Mouse (Mus musculus) forebrain, embryonic 16.5 days (tissue): ENCODE results near the gene Cdc14a. TPM values are rescaled to one million over a fixed set of nuclear protein-coding genes. Genes with fewer than 3 reads are reported as not detected.

Experiments used
- ATAC-seq: fragments of 200-750 bp; cut with Nextera tagmentation; 2 replicates; pipeline ENCODE4 v1.8.0; 2017; ENCODE audit warnings: mild to moderate bottlenecking, moderate library complexity
- H3K27ac ChIP-seq: fragments of 300-500 bp; sonication (generic); 2 replicates; pipeline ENCODE4 v1.5.1; 2014; ENCODE audit warnings: low read length, control low read depth
- H3K27me3 ChIP-seq: fragments of 300-500 bp; sonication (generic); replicated peaks from 2 replicates; pipeline ENCODE4 v1.6.1; 2014; ENCODE audit warnings: low read length; ENCODE audit not compliant: control insufficient read depth, insufficient read depth
- H3K36me3 ChIP-seq: fragments of 300-500 bp; sonication (generic); 2 replicates; pipeline ENCODE4 v1.6.1; 2014; ENCODE audit not compliant: control insufficient read depth, insufficient read depth
- H3K4me1 ChIP-seq: fragments of 300-500 bp; sonication (generic); replicated peaks from 2 replicates; pipeline ENCODE4 v1.6.1; 2014; ENCODE audit warnings: low read length; ENCODE audit not compliant: control insufficient read depth, insufficient read depth
- H3K4me2 ChIP-seq: fragments of 300-500 bp; sonication (generic); 2 replicates; pipeline ENCODE4 v1.6.1; 2014; ENCODE audit warnings: mild to moderate bottlenecking, low read length, control low read depth
- H3K4me3 ChIP-seq: fragments of 300-500 bp; sonication (generic); replicated peaks from 2 replicates; pipeline ENCODE4 v1.5.1; 2014; ENCODE audit warnings: mild to moderate bottlenecking, low read length, control low read depth
- H3K9ac ChIP-seq: fragments of 300-500 bp; sonication (generic); replicated peaks from 2 replicates; pipeline ENCODE4 v1.6.1; 2014; ENCODE audit warnings: low read depth, low read length, control low read depth
- H3K9me3 ChIP-seq: fragments of 300-500 bp; sonication (generic); 2 replicates; pipeline ENCODE4 v1.6.1; 2016; ENCODE audit warnings: low read length; ENCODE audit not compliant: control insufficient read depth
- WGBS: fragments of 180-500 bp; shearing (Covaris S2); extraction: QIAGEN DNeasy Blood & Tissue Kit; methylation state at CpG from one replicate; pipeline ENCODE4 v1.1.7; 2014; 5-methylcytosine and 5-hydroxymethylcytosine counted together
- polyA plus RNA-seq: library from polyadenylated mRNA; unstranded; fragments of >200 nt; fragmentation: Nextera tagmentation; extraction: Ambion mirVana; gene quantifications from 2 replicates; pipeline ENCODE4 v1.2.1, GENCODE M21; 2015

The Cdc14a gene
- polyA plus RNA-seq, 1 experiment from 2014 or later, result 7.7 TPM

- Histone ChIP-seq H3K4me2 (no peak overlapping the region), H3K9me3 (no peaks in the 10 kb centered on the region), H3K4me1 (0 out of 2 replicates have a peak, but pooled peaks cover 2% of the 10 kb centered on the region), H3K27ac (no peak overlapping the region), H3K27me3 (no peaks in the 10 kb centered on the region), H3K36me3 (no peaks in the 10 kb centered on the region), H3K9ac (no peak overlapping the region), H3K4me3 (no peak overlapping the region)
- 79% methylated on average over 5 of the region's 5 CpGs for WGBS
- no peak for ATAC-seq
Observed at GRCm38 (mm10) chr3:116342251-116342650, 81.6 kb downstream of the Cdc14a start.

DNA sequence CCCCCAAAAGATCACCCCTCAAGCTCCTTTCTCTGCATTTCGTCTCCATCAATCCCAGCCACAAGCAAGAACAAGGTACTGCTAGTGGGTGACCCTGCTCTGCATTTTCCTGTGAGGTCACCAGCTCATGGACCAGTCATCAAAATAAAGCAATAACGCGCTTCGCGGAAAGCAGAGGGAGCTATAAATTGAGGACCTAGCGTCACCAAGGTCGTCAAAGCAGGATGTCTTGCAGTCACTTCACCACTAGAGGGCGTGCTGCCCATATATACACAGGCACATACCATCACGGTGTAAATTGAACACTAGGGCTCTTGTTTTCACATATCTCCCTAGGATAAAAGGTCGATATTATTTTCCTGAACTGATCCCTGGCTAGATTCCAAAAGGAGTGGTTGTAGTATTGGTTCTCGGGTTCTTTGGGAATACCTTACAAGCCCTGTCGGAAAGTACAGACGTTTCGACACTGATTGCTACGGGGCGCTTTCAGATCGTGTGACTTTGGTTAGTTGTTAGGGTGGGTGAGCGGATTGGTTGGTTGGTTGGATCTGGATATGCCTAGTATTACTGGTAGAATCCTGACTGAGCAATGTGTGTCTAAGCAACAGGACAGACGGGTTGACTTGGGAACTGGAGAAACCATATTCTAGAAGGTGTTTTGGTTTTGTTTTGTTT, 82.7 kb downstream of the Cdc14a start:
- peak; percentile 76 for ATAC-seq
- H3K4me2 ChIP-seq, result no peak overlapping the region; the same call in 1 of the 2 replicates

DNA sequence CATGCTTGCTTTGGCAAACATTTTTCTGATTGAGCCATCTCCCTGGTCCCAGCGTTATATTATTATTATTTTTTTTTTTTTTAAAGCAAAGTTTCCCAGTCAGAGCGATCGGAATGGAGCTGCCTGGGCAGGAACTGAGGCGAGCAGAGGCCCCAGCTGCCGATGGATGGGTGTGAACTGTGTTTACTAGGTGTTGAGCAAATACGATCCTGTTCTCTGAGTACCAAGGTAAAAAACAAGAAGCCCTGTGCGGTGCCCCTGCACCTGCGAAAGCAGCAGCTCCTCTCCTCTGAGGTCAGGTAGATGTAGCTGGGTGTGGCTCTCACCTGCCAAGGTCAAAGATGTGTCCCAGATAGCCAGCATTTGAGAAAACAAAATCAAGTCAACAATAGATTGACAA, 83.6 kb downstream of the Cdc14a start:
- whole genome bisulfite sequencing, result 89% methylated on average over 8 of the region's 8 CpGs
- H3K27ac ChIP-seq, result no peak overlapping the region
- no peaks in the 10 kb centered on the region for H3K27me3 ChIP-seq
- no peaks in the 10 kb centered on the region for H3K36me3 ChIP-seq
- no peak overlapping the region for H3K4me2 ChIP-seq
- H3K4me3 ChIP-seq, result no peak overlapping the region
- no peak overlapping the region for H3K9ac ChIP-seq
- ATAC-seq, result no peak
- 0 out of 2 replicates have a peak, but pooled peaks cover 2% of the 10 kb centered on the region for H3K4me1 ChIP-seq
- no peaks in the 10 kb centered on the region for H3K9me3 ChIP-seq

More for the DNA sequence above, 82.7 kb downstream of the Cdc14a start:
- H3K4me1 ChIP-seq, result 0 out of 2 replicates have a peak, but pooled peaks cover 2% of the 10 kb centered on the region
- no peaks in the 10 kb centered on the region for H3K9me3 ChIP-seq
- no peaks in the 10 kb centered on the region for H3K27me3 ChIP-seq
- WGBS, result 48% methylated on average over 19 of the region's 19 CpGs
- H3K27ac ChIP-seq, result no peak overlapping the region
- H3K9ac ChIP-seq, result no peak overlapping the region
- no peak overlapping the region for H3K4me3 ChIP-seq
- H3K36me3 ChIP-seq, result no peaks in the 10 kb centered on the region

GRCm38 (mm10) chr3:116338616-116339015, 85.2 kb downstream of the Cdc14a start:
- peaks cover 7% of the 10 kb centered on the region; the same call in 1 of the 2 replicates for H3K4me1 ChIP-seq
- no peak overlapping the region for H3K27ac ChIP-seq
- H3K9ac ChIP-seq, result no peak overlapping the region
- H3K4me3 ChIP-seq, result no peak overlapping the region
- H3K27me3 ChIP-seq, result no peaks in the 10 kb centered on the region
- no peaks in the 10 kb centered on the region for H3K9me3 ChIP-seq
- no peaks in the 10 kb centered on the region for H3K36me3 ChIP-seq
- WGBS, result 81% methylated on average over 6 of the region's 6 CpGs
- ATAC-seq, result no peak
- no peak overlapping the region for H3K4me2 ChIP-seq

DNA sequence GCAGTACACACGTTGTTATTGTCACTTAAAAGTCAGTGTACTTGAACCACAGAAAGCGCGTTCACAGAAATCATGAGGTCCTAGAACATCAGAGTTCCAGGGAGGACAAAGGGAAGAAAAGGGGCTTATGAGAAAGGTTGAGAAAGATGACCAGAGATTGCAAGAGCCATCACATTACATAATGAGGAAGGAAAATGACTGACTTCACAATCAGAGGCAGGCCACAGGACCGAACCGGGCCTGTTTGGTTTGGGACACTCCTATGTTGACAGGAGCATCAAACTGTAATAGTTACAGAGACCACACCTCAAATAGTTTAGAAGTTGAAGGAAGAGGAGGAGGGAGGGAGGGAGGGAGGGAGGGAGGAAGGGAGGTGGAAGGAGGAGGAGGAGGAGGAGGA, 86.0 kb downstream of the Cdc14a start:
- no peak for ATAC-seq

GRCm38 (mm10) chr3:116335036-116335435, 88.8 kb downstream of the Cdc14a start:
- no peaks in the 10 kb centered on the region for H3K9me3 ChIP-seq
- H3K36me3 ChIP-seq, result no peaks in the 10 kb centered on the region
- 41% methylated on average over 4 of the region's 4 CpGs for WGBS

More for the DNA sequence above, 86.0 kb downstream of the Cdc14a start:
- 91% methylated on average over 5 of the region's 5 CpGs for WGBS
- Histone ChIP-seq H3K27me3 (no peaks in the 10 kb centered on the region), H3K27ac (no peak overlapping the region), H3K9ac (no peak overlapping the region), H3K9me3 (no peaks in the 10 kb centered on the region), H3K36me3 (no peaks in the 10 kb centered on the region), H3K4me1 (peaks cover 7% of the 10 kb centered on the region; the same call in 1 of the 2 replicates), H3K4me2 (no peak overlapping the region), H3K4me3 (no peak overlapping the region)

GRCm38 (mm10) chr3:116333711-116334110, 90.1 kb downstream of the Cdc14a start:
- 75% methylated on average over 6 of the region's 6 CpGs for WGBS
- Histone ChIP-seq H3K9me3 (no peaks in the 10 kb centered on the region), H3K4me1 (peaks cover 5% of the 10 kb centered on the region; the same call in 1 of the 2 replicates), H3K27ac (no peak overlapping the region), H3K36me3 (no peaks in the 10 kb centered on the region), H3K27me3 (no peaks in the 10 kb centered on the region), H3K4me3 (no peak overlapping the region), H3K4me2 (no peak overlapping the region), H3K9ac (no peak overlapping the region)
- ATAC-seq, result no peak

More at GRCm38 (mm10) chr3:116335036-116335435, 88.8 kb downstream of the Cdc14a start:
- Histone ChIP-seq H3K4me3 (no peak overlapping the region), H3K27ac (no peak overlapping the region), H3K27me3 (no peaks in the 10 kb centered on the region), H3K4me1 (peaks cover 5% of the 10 kb centered on the region; the same call in 1 of the 2 replicates), H3K9ac (no peak overlapping the region), H3K4me2 (no peak overlapping the region)
- ATAC-seq, result no peak

DNA sequence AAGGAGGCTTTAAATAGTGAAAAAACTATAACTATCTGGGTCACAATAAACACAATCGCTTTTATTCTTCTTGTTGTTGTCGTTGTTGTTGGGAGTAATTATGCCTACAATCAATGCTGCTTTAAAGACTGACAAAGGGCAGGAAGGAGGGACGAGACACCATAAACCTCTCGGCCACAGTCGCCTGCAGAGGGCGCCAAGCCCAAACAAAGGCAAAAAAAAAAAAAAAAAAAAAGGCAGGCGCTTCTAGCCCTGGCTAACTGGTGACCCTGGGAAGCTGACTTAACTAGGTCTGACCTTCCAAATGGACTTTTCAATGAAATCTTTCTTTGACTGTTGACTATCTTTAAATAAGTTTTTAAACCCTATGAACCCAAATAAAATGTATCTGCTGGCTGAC, 90.6 kb downstream of the Cdc14a start:
- no peak for ATAC-seq
- Histone ChIP-seq H3K9me3 (no peaks in the 10 kb centered on the region), H3K27me3 (no peaks in the 10 kb centered on the region), H3K4me3 (no peak overlapping the region), H3K4me1 (peaks cover 5% of the 10 kb centered on the region; the same call in 1 of the 2 replicates), H3K36me3 (no peaks in the 10 kb centered on the region), H3K4me2 (no peak overlapping the region), H3K9ac (no peak overlapping the region), H3K27ac (no peak overlapping the region)
- 14% methylated on average over 7 of the region's 7 CpGs for WGBS

- Histone ChIP-seq H3K4me3 (no peak overlapping the region), H3K4me2 (no peak overlapping the region)
- 37% methylated on average over 8 of the region's 8 CpGs for WGBS
Observed at GRCm38 (mm10) chr3:116331811-116332464, 91.9 kb downstream of the Cdc14a start.

More at GRCm38 (mm10) chr3:116331811-116332464, 91.9 kb downstream of the Cdc14a start:
- H3K36me3 ChIP-seq, result no peaks in the 10 kb centered on the region
- H3K9ac ChIP-seq, result no peak overlapping the region
- H3K9me3 ChIP-seq, result no peaks in the 10 kb centered on the region
- H3K27ac ChIP-seq, result no peak overlapping the region
- H3K4me1 ChIP-seq, result peaks cover 9% of the 10 kb centered on the region
- peak; percentile 81 for ATAC-seq
- H3K27me3 ChIP-seq, result no peaks in the 10 kb centered on the region
